Mouse (Mus musculus) kidney, postnatal 14 days (tissue): Measurements from ENCODE around the gene Golga4.

Experiments used
- DNase-seq: peaks from one replicate; pipeline ENCODE4 v3.0.0; 2022; ENCODE audit warnings: mixed read lengths

The Golga4 gene

DNA sequence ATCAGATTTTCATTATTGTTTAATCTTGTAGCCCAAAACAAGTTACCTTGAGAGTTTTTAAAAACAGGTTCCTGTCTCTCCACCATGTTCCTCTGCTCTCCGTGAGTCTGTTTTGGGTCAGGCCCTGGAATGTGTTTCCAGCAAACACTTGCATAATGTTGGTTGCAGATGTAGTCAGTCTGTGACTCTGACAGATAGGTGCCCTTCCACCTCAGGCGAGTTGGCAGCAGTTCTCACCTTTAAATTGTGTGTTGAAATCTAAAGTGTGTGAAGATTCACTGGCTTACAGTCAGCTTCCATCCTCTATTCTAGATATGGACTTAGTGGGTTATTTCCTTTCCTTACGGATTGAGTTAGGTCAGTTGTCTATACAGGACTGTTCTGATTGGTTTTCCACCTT, 23.7 kb downstream of the Golga4 start:
- DNase-seq = no peak

DNA sequence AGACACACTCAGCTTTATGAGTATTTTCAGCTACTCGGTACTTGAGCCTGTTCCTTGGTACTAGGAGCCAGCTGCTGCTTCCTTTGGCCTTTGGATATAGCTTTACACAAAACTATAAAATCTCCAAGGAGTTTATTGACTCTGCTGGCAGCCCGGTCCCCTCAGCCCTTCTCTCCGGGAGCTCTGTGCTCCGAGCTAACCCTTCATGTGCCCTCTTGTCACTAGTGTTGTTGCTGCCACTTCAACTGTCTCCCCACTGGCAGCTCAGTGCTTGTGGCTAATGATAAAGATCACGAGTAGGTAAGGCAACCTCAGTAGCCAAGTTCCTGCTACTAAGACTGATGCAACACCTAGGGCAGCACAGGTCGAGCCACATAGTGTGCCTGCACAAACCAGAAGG, 24.6 kb downstream of the Golga4 start:
- no peak for DNase-seq

DNA sequence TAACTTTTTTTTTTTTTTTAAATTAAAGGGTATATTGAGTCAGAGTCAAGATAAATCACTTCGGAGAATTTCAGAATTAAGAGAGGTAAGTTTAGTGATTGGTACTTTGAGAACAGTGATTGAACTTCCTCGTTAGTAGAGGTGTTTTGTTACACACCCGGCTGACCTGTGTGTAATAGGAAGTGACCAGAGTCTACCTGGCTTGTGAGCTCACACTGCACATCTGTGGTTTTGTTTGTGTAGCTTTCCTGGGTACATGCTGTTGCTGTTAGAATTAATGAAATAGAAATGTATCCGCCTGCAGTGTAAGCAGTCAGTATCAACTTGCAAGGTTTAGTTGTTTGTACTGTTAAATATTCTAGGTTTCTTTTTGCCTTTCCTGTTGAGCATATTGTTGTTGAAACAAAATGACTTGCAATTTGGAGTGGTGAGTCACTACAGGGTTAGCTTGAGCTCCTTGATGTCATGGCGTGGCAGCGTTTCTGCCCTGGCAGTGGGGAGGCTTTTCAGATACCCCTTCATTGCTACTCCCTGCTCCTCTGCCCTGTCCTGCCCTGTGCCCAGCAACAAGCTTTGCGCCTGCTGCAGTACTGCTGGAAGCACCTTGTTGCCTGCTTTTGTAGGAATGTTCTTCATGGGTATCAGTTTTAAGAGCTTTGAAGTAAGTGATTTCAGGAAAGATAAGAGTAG, 26.6 kb downstream of the Golga4 start:
- no peak for DNase-seq

DNA sequence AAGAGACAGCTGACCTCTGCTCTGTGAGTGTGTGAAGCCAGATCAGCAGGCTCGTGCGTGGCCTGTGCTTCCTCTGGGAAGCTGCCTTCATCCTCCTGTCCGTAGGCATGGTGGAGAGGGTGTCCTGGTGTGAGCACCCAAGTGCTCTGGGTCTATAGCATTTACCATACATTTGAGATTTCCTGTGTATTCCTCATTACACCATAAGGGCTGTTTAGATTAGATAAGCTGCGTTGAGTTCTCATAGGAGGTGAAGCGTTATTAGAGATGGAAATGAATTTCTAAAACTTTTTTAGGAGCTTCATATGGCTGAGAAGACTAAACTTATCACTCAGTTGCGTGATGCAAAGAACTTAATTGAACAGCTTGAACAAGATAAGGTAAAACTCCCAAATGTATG, 30.9 kb downstream of the Golga4 start:
- no peak for DNase-seq

DNA sequence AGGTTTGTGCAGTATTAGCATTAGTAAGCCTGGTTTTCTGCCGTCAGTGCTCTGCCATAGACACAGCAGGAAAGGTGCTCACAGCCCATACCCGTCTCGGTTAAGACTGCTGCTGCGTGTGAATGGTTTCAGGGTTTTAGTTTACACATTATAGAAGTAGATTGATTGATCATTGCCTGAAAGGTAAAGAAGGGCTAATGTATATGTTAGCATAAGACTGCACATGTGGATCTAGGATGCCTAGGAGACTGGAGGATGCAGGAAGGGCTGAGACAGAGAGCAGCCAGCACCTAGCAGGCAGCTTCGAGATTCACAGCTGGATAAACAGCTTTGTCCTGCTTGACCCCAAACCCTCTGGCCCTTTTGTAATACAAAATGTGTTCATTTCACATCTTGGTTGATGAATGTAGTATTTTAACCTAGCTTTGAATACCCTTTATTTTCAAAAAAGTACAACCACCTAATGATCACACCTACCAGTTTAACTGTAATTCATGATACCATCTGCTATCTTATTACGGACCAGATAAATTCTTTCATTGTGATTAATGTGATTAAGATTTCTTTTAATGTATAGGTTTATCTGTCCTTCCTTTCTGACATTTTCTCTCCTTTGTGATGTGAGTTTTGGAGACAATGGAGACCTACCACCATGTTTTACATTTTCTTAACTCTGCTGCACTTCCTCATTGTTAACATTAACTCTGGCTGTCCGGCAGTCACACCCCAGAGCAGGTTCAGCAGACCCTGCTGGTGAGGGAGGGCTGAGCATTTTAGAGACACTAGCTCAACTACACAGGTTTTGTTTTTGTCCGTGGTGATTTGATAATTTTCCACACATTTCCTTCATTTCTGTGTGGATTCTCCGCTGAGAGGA, 31.6 kb downstream of the Golga4 start:
- DNase-seq = no peak

DNA sequence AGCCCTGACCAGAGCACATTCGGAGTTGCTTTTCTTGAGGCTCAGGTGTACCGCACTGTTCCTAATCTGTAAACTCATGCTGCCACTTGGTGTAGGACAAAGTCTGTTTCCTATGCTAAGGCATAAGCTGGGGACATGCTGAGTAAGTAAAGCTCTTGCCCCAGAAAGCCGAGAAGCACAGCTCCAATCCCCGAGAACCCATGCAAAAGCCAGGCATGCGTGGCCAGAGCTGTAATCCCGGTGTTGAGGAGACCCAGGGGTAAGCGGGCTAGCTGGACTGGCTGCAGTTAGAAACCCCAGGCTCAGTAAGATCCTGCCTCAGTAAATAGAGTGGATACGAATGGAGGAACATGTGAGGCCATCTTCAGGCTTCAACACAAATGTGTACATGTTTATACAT, 35.8 kb downstream of the Golga4 start:
- no peak for DNase-seq

DNA sequence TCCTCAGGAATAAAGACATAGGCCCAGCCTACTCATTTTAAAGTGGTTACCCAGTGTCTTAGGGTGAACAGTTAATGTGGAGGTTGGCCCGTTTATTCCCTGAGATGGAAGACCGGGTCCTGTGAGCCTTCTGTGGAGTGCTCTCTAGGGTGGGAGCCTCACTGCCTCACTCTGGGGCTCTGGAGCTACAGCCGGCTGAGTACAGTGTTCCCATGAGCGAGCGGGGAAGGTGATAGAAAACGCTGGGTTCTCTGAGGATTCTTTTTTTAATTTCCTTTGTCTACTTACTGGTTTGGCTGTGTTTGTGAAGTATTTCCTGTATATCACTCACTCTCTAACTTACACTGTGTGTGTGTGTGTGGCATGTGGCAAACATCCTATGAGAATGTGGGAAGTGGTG, 39.1 kb downstream of the Golga4 start:
- no peak for DNase-seq

DNA sequence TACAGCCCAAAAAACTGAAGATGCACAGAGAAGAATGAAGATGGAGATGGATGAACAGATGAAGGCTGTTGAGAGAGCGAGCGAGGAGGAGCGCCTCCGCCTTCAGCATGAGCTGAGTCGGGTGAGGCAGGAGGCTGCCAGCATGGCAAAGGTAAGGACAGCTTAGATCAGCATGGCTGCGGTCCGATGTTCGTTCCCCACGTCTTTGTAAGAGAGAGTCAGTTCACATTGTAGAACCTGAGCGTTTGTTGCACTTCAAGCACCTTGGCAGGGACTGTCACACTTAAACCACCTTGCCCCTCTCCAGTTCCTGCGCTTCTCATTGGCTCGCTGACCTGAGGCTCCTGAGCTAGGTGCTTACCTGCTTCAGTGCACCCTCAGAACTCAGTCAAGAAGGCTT, 42.6 kb downstream of the Golga4 start:
- DNase-seq = no peak

DNA sequence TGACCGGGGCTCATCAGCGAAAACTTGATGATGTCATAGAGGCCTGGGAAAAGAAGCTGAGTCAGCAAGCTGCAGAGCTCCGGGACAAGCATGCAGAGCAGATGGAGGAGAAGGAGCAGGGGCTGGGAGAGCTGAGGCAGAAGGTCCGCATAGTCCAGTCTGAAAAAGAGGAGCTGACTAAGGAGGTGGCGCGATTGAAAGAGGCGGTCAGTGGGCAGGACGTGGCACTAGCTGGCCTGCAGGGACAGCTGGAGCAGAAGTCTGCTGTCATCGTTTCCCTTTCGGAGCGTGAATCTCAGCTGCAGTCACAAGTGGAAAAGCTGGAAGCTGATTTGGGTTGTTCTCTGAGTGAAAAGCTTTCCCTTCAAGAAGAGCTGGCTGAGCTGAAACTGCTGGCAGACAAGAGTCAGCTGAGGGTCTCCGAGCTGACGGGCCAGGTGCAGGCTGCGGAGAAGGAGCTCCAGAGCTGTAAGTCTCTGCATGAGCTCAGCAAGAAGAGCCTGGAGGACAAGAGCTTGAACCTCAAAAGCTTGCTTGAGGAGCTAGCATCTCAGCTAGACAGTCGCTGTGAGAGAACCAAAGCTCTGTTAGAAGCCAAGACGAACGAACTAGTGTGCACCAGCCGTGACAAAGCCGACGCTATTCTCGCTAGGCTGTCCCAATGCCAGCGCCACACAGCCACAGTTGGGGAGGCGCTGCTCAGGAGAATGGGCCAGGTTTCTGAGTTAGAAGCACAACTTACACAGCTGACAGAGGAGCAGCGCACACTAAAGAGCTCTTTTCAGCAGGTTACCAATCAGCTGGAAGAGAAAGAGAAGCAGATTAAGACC, 51.1 kb downstream of the Golga4 start:
- peak; percentile 17 for DNase-seq

DNA sequence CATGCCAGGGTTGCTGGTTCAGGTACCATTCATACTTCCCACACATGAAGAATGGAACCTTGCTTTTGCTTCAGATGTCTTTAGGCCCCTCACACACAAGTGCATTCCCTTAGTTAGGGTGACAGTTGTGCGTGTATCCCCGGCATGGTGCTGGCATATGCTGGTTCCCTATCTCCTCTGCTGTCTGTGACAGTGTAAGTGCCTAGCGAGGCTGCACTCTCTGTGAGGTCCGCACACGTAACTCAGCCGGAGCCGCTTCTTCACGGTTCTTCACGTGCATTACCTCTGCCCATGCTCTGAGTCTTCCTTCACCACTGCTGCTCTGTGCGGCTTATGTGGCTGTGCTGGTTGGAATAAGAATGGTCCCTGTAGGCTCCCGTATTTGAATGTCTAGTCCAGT, 57.3 kb downstream of the Golga4 start:
- no peak for DNase-seq

DNA sequence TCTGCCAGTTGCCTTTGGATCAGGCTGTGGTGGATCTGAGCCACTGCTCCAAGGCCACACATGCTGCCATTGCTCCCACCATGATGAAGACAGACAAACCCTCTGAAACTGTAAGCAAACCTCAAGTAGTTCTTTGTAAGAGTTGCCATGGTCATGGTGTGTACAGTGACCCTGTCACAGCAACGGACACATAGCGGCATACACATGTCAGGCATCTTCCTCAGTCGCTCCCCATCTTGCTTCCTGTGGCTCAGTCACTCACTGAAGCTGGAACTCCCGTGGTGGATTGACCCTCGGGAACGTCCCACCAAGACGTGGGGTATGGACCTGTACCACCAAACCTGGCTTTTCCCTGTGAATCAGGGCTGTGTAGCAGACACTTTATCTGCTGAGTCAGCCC, 57.8 kb downstream of the Golga4 start:
- DNase-seq = no peak

DNA sequence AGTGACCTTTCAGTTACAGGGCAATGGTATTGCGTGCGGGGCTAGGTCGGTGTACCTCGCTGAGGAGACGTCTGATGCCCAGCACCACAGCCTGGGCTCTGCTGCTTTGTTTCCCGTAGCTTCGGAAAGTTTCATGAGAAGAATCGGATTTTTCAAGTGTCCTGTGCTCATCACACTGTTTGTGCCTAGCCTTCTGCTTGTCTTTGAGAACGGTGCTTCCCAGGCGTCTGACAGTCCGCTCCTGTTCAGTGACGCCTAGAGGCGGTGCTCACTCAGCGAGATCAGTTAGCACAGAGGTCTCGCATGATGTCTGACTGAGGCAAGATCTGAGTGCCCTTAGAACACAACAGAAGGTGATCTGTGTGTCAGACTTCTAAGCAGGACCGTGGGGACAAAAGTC, 58.6 kb downstream of the Golga4 start:
- no peak for DNase-seq

DNA sequence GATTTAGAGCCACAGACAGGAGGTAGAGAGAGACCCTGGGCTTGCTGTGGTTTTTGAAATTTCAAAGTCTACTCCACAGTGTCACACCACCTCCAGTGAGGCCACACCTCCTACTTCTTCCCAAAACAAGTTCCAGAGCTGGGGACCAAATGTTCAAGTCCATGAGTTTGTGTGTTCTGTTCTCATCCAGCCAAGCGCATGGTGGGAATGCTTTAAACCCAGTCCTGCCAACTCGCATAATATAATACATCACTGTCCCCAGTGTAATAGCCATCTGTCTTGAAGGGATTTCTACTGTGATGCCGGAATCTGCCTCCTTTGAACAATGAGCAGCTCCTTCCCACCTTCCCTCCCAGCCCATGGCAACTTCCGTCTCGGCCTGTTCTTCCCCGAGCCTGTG, 63.3 kb downstream of the Golga4 start:
- no peak for DNase-seq

DNA sequence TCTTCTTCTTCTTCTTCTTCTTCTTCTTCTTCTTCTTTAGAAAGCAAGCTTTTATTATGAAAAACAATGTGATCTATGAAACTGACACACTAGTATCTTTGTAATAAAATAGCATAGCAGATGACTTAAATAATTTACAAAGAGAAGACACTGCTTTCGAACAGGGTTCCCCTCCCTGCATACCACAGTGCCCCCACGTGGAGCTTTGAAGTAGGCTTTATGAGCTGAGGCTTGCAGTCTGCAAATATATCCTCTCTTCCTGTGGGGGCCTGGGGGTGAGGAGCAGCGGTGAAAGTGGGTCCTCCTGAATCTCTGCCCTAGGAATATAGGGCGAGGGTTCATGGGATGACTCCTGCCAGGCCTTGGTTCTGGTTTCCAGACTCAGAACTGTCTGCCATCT, 64.8 kb downstream of the Golga4 start:
- no peak for DNase-seq

DNA sequence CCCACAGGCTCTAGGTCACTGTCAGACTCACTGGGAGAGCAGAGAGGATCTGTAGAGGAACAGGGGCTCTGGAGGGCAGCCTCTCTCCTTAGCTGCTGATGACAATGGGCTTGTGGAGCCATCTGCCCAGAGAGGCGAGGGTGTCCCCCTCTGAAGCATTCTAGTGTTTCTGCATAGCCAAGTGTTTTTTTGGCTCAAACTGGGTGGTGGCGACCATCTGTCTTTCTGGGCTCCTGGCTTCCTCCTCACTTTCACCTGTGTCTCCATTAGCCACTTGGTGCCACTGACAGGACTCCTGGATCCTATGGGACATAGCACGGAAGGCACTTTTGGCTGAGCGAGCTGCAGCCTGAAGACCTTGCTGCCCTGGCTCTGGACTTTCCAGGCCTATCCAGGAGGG, 65.6 kb downstream of the Golga4 start:
- DNase-seq = no peak

DNA sequence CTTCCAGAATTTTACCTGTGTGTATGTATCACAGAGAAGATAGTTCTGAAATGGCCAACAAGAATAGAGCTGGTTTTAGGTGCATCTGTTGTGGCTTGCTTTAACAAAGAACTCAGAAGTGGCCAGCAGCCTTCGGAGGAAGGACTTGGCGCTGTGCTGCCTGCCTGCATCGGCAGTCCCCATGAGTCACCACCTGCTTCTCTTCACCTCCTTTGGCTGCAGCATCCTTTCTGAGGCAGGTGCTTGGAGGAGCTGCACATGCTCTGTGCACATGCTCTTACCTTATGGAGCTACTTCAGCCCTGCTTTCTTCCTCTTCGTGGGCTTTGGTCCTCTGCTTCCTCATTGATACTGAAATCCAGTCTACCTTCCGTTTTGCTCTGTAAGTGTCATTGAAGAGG, 68.8 kb downstream of the Golga4 start:
- no peak for DNase-seq

DNA sequence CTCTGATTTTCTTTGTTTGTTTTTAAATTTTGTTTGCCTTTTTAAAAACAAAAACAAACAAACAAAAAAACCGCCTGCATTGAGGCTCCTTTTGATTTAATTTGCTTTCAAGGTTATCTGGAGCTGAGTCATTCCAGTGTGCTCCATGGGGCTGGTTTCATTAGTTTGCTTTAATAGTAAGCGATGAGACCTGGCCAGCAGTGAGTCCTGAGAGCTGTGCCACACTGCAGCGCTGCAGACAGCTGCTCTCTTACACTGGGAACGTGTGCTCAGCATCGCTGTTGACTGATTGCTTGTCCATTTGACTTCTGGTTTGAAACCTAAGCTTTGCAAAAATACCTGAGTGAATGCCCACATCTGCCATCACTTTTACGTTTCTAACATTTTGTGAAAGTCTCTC, 74.3 kb downstream of the Golga4 start:
- no peak for DNase-seq

DNA sequence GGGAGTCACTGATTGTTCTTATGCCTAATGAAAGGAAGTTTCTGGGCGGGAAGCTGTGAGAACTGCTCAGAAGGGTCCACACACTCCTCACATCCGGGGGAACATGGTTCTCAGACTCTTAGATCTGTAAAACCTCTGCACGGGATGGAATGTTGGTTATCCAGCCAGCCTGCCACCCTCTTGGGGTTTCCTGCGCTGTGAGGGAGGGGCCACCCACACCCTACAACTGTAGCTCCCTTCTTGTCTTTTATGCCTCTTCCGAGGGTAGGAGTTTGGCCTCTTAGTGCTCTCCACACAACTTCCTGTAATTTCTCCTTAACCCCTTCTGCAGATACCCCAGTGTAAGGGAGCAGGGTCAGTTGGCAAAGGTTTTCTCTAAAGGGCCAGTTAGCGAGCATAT, 76.7 kb downstream of the Golga4 start:
- no peak for DNase-seq

DNA sequence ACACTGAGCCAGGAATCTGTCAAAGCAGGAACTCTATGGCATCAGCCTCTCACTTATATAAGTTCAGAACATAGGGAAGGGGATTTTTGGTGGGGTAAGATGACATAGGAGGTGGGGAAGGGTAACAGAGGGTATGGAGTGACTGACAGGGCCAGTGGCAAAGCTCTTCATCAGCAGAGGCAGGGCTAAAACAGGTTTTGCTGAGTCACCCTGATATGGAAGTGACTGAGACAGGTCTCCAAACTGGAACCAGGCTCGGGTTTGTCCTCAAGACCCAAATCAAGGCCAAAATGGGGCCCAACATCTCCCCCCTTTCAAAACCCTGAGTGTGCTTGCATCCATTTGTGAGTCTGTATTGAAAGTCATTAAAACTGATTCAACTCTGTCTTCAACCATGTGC, 78.8 kb downstream of the Golga4 start:
- no peak for DNase-seq

DNA sequence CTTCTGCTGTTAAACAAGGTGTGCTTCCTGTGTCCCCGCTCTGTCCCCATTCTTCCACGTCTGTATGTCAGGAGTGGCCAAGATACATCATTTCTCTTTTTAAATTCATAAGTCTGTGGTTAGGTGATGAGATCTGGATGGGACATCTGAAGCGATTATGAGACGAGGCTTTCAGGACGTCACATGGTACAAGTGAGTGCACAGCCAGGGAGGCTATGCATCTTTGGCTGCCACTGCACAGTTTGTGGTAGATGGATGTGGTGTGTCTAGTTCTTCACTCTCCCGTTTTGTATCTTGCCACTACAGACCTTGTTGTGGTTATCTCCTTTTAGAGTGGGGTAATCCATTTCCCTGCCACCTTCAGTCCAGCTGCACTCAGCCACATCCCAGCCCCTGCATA, 79.9 kb downstream of the Golga4 start:
- no peak for DNase-seq

DNA sequence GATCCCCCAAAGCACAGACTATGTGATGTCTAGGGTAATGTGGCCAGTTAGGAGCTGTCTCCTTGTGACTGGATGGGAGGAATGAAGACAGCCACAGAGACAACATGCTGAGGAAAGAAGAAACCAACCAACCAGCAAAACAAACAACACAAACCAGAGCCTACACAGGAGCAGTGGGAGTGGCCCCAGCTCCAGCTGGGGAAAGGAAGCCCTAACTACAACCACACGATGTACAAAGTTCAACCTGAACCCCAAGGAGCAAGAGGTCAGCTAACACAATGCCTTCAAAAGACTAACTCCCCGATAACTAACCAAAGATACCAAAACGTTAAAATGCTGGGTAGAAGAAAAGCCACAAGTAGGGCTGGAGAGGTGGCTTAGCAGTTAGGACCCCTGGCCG, 81.0 kb downstream of the Golga4 start:
- no peak for DNase-seq

DNA sequence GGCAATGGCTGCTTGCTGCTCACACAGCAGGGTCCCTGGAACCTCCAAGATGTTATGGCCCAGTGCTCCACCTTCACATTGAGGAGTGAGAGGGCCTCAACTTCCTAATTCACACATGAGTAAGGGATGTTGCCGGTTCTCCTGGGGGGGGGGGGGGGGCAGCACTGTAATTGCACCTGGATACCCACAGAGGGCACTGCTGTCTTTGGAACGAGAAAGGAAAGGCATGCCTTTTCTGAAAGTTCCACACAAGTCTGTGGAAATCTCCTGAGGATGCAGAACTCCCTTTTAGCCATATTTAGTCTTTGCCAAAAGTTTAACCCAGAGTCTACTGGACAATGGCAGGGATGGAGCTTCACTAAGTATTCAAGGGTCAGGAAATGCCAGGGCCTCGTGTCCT, 83.2 kb downstream of the Golga4 start:
- no peak for DNase-seq

DNA sequence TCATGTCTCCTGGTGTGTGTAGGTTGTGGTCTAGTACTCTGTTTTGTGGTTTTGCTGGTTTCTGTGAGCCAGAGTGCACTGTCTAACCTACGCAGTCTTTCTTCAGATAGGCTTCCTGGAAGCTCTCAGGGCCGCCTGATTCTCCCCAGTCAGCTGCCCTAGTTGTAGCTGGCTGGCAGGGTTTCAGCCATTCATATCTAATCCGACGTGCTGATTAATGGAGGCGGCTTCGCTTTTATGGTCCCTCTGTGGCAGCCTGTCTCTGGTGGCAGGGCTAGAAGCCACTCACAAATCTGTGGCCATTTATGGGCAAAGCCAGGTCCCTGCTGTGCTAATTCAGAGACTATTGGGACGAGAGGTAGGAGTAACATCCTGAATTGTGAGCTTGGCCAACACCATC, 84.2 kb downstream of the Golga4 start:
- peak; percentile 21 for DNase-seq

DNA sequence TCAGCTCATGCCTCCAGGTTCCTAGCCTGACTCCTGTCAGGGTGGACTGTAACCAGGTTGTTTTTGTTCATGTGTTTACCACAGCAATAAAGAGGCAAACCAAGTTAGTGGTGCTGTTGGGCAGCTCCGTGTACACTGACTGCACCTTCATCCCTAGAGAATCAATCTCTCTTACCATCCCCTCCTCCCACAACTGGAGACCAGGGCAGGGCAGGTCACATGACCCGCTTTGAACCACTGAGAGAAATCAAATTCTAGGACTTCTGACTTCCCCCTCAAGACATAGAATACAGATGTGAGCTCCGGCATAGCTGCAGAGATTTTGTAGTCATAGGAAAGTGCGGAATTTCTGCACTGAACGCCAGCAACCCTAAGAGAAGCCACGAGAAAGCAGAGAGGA, 85.6 kb downstream of the Golga4 start:
- DNase-seq = no peak
